ENCODE assay signal across 12 mouse cellular contexts in the genomic region with DNA sequence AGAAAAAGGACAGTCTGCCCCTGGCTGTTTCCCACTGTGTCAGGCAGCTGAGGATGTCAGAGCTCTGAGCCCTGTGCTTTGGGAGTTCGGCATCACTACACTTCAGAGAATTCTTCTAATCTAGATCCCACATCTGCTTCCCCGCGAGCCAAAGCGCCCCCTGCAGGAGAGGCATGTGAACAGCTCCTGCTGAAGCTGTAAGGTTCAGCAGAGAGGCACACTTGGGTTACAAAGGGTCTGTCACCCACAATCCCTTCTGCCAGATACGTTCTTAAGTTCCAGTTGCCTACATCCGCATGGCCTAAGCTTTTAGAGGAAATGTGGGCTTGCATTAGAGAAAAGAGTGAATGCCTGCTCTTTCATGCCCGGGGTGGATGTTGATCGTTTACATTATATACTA.
A peak's percentile ranks its signal among the peaks of the same experiment; 100 is the strongest.
DNase-seq lines count a peak whose midpoint lies in the region; ATAC-seq and TF ChIP-seq lines count a peak whose summit lies in the region.
"Had no signal": no experiment of that assay in that cellular context is flagged by ENCODE, and none has a peak within 500 bp of the region (broad histone marks: within the 10 kb centered on the region; RNA-seq: fewer than 3 reads in every experiment).

No protein-coding gene starts in this region.

- H3K4me1 ChIP-seq in heart, adult 2 months (ENCODE audit: control insufficient read depth, insufficient read depth, low read length): no peaks in the 10 kb centered on the region; the same call in 1 of the 2 replicates
- H3K4me1 ChIP-seq in midbrain, embryonic 10.5 days: peaks cover 4% of the 10 kb centered on the region; the same call in 1 of the 2 replicates
- H3K4me1 ChIP-seq in midbrain, embryonic 13.5 days (replicated peaks): peaks cover 10% of the 10 kb centered on the region; the same call in 1 of the 2 replicates
- H3K4me1 ChIP-seq in testis, adult 2 months (ENCODE audit: control insufficient read depth, insufficient read depth, low read length): no peaks in the 10 kb centered on the region
- H3K4me1 ChIP-seq: embryonic facial prominence, embryonic 15.5 days; liver, embryonic 13.5 days; stomach, embryonic 15.5 days had no signal

- H3K9ac ChIP-seq in heart, adult 2 months (ENCODE audit: low read depth, low read length): no peak overlapping the region
- H3K9ac ChIP-seq in midbrain, embryonic 13.5 days (replicated peaks): no peak overlapping the region
- H3K9ac ChIP-seq: embryonic facial prominence, embryonic 15.5 days; hindbrain, embryonic 15.5 days; liver, embryonic 13.5 days; stomach, embryonic 15.5 days had no signal

- no peak for ATAC-seq in midbrain, embryonic 13.5 days
- ATAC-seq in monocyte, adult 5-6 weeks (replicated peaks; ENCODE audit: insufficient number of reproducible peaks, low FRiP score, low TSS enrichment, poor library complexity, severe bottlenecking): no peak

- H3K4me3 ChIP-seq in heart, adult 2 months: no peak overlapping the region
- no peak overlapping the region for H3K4me3 ChIP-seq in midbrain, embryonic 10.5 days
- no peak overlapping the region for H3K4me3 ChIP-seq in midbrain, embryonic 13.5 days (replicated peaks)
- H3K4me3 ChIP-seq in testis, adult 2 months (ENCODE audit: control insufficient read depth, low read depth, low read length): no peak overlapping the region
- H3K4me3 ChIP-seq: embryonic facial prominence, embryonic 15.5 days; hindbrain, embryonic 15.5 days; liver, embryonic 13.5 days; stomach, embryonic 15.5 days had no signal

- no peaks in the 10 kb centered on the region for H3K36me3 ChIP-seq in heart, adult 2 months (ENCODE audit: control insufficient read depth, insufficient read depth, low read length)
- no peaks in the 10 kb centered on the region for H3K36me3 ChIP-seq in midbrain, embryonic 10.5 days
- H3K36me3 ChIP-seq in midbrain, embryonic 13.5 days: no peaks in the 10 kb centered on the region
- no peaks in the 10 kb centered on the region for H3K36me3 ChIP-seq in testis, adult 2 months (ENCODE audit: control insufficient read depth, insufficient read depth, low read length)
- H3K36me3 ChIP-seq: embryonic facial prominence, embryonic 15.5 days; hindbrain, embryonic 15.5 days; liver, embryonic 13.5 days; stomach, embryonic 15.5 days had no signal

- intact Hi-C loops in heart, adult 2 months (cut with DNase I): no loop called here
- intact Hi-C loops in heart, postnatal 10 days (cut with DNase I): no loop called here

- DNase-seq in heart, adult 2 months: no peak
- no peak for DNase-seq in heart, postnatal 10 days
- DNase-seq in midbrain, embryonic 10.5 days (ENCODE audit: low spot score): peak; percentile 26
- peak; percentile 88 for DNase-seq in ZHBTc4 (ENCODE audit: low read depth, low spot score)
- DNase-seq: layer of hippocampus, adult 9-11 months; liver, embryonic 13.5 days had no signal

- TF ChIP-seq CTCF in heart, adult 2 months (IDR thresholded peaks at IDR 0.05): peak; percentile 41
- peak; percentile 88 for TF ChIP-seq CTCF in testis, adult 2 months (IDR thresholded peaks at IDR 0.05; ENCODE audit: control insufficient read depth, insufficient read depth, insufficient replicate concordance, low read depth, low read length)

- no peak overlapping the region for H3K4me2 ChIP-seq in midbrain, embryonic 13.5 days (replicated peaks)
- H3K4me2 ChIP-seq: embryonic facial prominence, embryonic 15.5 days; hindbrain, embryonic 15.5 days; liver, embryonic 13.5 days; stomach, embryonic 15.5 days had no signal

- no peaks in the 10 kb centered on the region for H3K27me3 ChIP-seq in heart, adult 2 months (ENCODE audit: control insufficient read depth, insufficient read depth, low read length)
- H3K27me3 ChIP-seq in midbrain, embryonic 10.5 days (ENCODE audit: low read depth, poor library complexity, severe bottlenecking): no peaks in the 10 kb centered on the region
- H3K27me3 ChIP-seq in midbrain, embryonic 13.5 days: no peaks in the 10 kb centered on the region
- no peaks in the 10 kb centered on the region for H3K27me3 ChIP-seq in testis, adult 2 months (ENCODE audit: control insufficient read depth, insufficient read depth, low read length)
- H3K27me3 ChIP-seq: embryonic facial prominence, embryonic 15.5 days; hindbrain, embryonic 15.5 days; liver, embryonic 13.5 days; stomach, embryonic 15.5 days had no signal

- TF ChIP-seq POLR2A in heart, adult 2 months (IDR thresholded peaks at IDR 0.05; ENCODE audit: insufficient read depth, low read depth, low read length): no peak
- TF ChIP-seq POLR2A in testis, adult 2 months (IDR thresholded peaks at IDR 0.05; ENCODE audit: control insufficient read depth, low read depth, low read length): no peak

- no peaks in the 10 kb centered on the region for H3K79me2 ChIP-seq in heart, adult 2 months (replicated peaks; ENCODE audit: control insufficient read depth, insufficient read depth, low read length)

- WGBS in heart, adult 2 months: 69% methylated on average over 8 of the region's 8 CpGs
- WGBS in midbrain, embryonic 10.5 days: 75% methylated on average over 8 of the region's 8 CpGs
- 70% methylated on average over 8 of the region's 8 CpGs for WGBS in midbrain, embryonic 13.5 days

- TF ChIP-seq EP300 in heart, adult 2 months (IDR thresholded peaks at IDR 0.05; ENCODE audit: insufficient read depth, low read depth, low read length): no peak

- no peak overlapping the region for H3K27ac ChIP-seq in heart, adult 2 months
- no peak overlapping the region for H3K27ac ChIP-seq in midbrain, embryonic 10.5 days (replicated peaks)
- no peak overlapping the region for H3K27ac ChIP-seq in midbrain, embryonic 13.5 days
- H3K27ac ChIP-seq in testis, adult 2 months (ENCODE audit: control insufficient read depth, insufficient read depth, low read depth, low read length): no peak overlapping the region
- H3K27ac ChIP-seq: embryonic facial prominence, embryonic 15.5 days; hindbrain, embryonic 15.5 days; liver, embryonic 13.5 days; stomach, embryonic 15.5 days had no signal

- no peaks in the 10 kb centered on the region for H3K9me3 ChIP-seq in midbrain, embryonic 10.5 days (replicated peaks)
- H3K9me3 ChIP-seq in midbrain, embryonic 13.5 days: no peaks in the 10 kb centered on the region
- H3K9me3 ChIP-seq: embryonic facial prominence, embryonic 15.5 days; hindbrain, embryonic 15.5 days; stomach, embryonic 15.5 days had no signal

Comparison
In these comparisons a context has a peak if more than half of its experiments do, and no peak if none do; other contexts are left out.
1. DNase-seq: peak in midbrain, embryonic 10.5 days (single experiment) and ZHBTc4 (single experiment); none in heart, adult 2 months (0 of 2) and heart, postnatal 10 days (0 of 2).